Mouse (Mus musculus): ENCODE data around the gene Evi2.

Evi2 gene

GRCm38 (mm10) chr11:79530333-79530761 is at the start of gene Evi2, which contains the start of gene Evi2a:
Evi2 (minus strand) TSS chr11:79530589.
Evi2a (minus strand) TSS chr11:79530609.
- CTCF ChIA-PET = no interaction called here

- CTCF ChIA-PET = no interaction called here
These were observed 47.4 kb upstream of the Evi2 start for GRCm38 (mm10) chr11:79577741-79578140.

GRCm38 (mm10) chr11:79575383-79576073 is 45.1 kb upstream of the Evi2 start:
- CTCF ChIA-PET = interaction anchor here (1.0 kb wide), 1 partner anchor 49 kb away, joined by 3 read pairs; no protein-coding TSS in a partner anchor

GRCm38 (mm10) chr11:79573836-79574235 is 43.4 kb upstream of the Evi2 start:
- CTCF ChIA-PET = no interaction called here

- CTCF ChIA-PET = no interaction called here
These were observed 39.9 kb upstream of the Evi2 start for GRCm38 (mm10) chr11:79570319-79570718.

- CTCF ChIA-PET = no interaction called here
These were observed 38.0 kb upstream of the Evi2 start for GRCm38 (mm10) chr11:79568197-79568911.

- CTCF ChIA-PET = no interaction called here
These were observed 36.6 kb upstream of the Evi2 start for GRCm38 (mm10) chr11:79566947-79567346.

- CTCF ChIA-PET = no interaction called here
These were observed 33.1 kb upstream of the Evi2 start for GRCm38 (mm10) chr11:79563493-79563892.

GRCm38 (mm10) chr11:79560536-79560935 is 30.1 kb upstream of the Evi2 start:
- CTCF ChIA-PET = no interaction called here

GRCm38 (mm10) chr11:79552622-79553021 is 22.2 kb upstream of the Evi2 start:
- CTCF ChIA-PET = interaction anchor here (0.7 kb wide), 2 partner anchors 90 to 571 kb away, joined by 3 to 9 read pairs; no protein-coding TSS in a partner anchor

GRCm38 (mm10) chr11:79536293-79536692 is 5.9 kb upstream of the Evi2 start:
- CTCF ChIA-PET = no interaction called here

GRCm38 (mm10) chr11:79535554-79535953 is 5.2 kb upstream of the Evi2 start:
- CTCF ChIA-PET = no interaction called here

GRCm38 (mm10) chr11:79533950-79534690 is 3.7 kb upstream of the Evi2 start:
- CTCF ChIA-PET = interaction anchor here (0.6 kb wide), 1 partner anchor 1918 kb away, joined by 4 read pairs; no protein-coding TSS in a partner anchor

GRCm38 (mm10) chr11:79533311-79533710 is 2.9 kb upstream of the Evi2 start:
- CTCF ChIA-PET = interaction anchor here (0.7 kb wide), 1 partner anchor 114 kb away, joined by 3 read pairs; no protein-coding TSS in a partner anchor

- CTCF ChIA-PET = no interaction called here
These were observed 1.1 kb upstream of the Evi2 start for GRCm38 (mm10) chr11:79531485-79531884.

GRCm38 (mm10) chr11:79530774-79531173 is 385 bp upstream of the Evi2 start:
- CTCF ChIA-PET = no interaction called here

GRCm38 (mm10) chr11:79529736-79530135 is 653 bp downstream of the Evi2 start:
- CTCF ChIA-PET = no interaction called here

- CTCF ChIA-PET = no interaction called here
These were observed 1.2 kb downstream of the Evi2 start for GRCm38 (mm10) chr11:79529226-79529625.

GRCm38 (mm10) chr11:79528601-79529000 is 1.8 kb downstream of the Evi2 start:
- CTCF ChIA-PET = no interaction called here

- CTCF ChIA-PET = no interaction called here
These were observed 2.5 kb downstream of the Evi2 start for GRCm38 (mm10) chr11:79527739-79528384.

- CTCF ChIA-PET = no interaction called here
These were observed 3.2 kb downstream of the Evi2 start for GRCm38 (mm10) chr11:79527015-79527738.
